Mouse (Mus musculus) hindbrain, embryonic 13.5 days (tissue): ENCODE results near the gene Stx1a. TPM values are rescaled to one million over a fixed set of nuclear protein-coding genes. Genes with fewer than 3 reads are reported as not detected.

ENCODE experiments used
- ATAC-seq: fragments of 200-750 bp; cut with Nextera tagmentation; 2 replicates; pipeline ENCODE4 v1.8.0; 2017; ENCODE audit warnings: moderate TSS enrichment; ENCODE audit not compliant: low FRiP score
- H3K27ac ChIP-seq: fragments of 300-500 bp; sonication (generic); 2 replicates; pipeline ENCODE4 v1.5.1; 2015; ENCODE audit warnings: inconsistent platforms, mild to moderate bottlenecking, moderate library complexity
- H3K27me3 ChIP-seq: fragments of 300-500 bp; sonication (generic); 2 replicates; pipeline ENCODE4 v1.6.1; 2015; ENCODE audit warnings: mild to moderate bottlenecking, inconsistent platforms
- H3K36me3 ChIP-seq: fragments of 300-500 bp; sonication (generic); 2 replicates; pipeline ENCODE4 v1.6.1; 2015; ENCODE audit warnings: mild to moderate bottlenecking, inconsistent platforms
- H3K4me1 ChIP-seq: fragments of 300-500 bp; sonication (generic); replicated peaks from 2 replicates; pipeline ENCODE4 v1.6.1; 2015; ENCODE audit warnings: inconsistent platforms
- H3K4me2 ChIP-seq: fragments of 300-500 bp; sonication (generic); 2 replicates; pipeline ENCODE4 v1.6.1; 2015; ENCODE audit warnings: inconsistent platforms, mild to moderate bottlenecking, moderate library complexity
- H3K4me3 ChIP-seq: fragments of 300-500 bp; sonication (generic); 2 replicates; pipeline ENCODE4 v1.5.1; 2015; ENCODE audit warnings: mild to moderate bottlenecking, inconsistent platforms
- H3K9ac ChIP-seq: fragments of 300-500 bp; sonication (generic); 2 replicates; pipeline ENCODE4 v1.6.1; 2015; ENCODE audit warnings: mild to moderate bottlenecking, inconsistent platforms
- H3K9me3 ChIP-seq: fragments of 300-500 bp; sonication (generic); 2 replicates; pipeline ENCODE4 v1.6.1; 2016; ENCODE audit warnings: inconsistent platforms
- WGBS: fragments of 180-500 bp; shearing (Covaris S2); methylation state at CpG from one replicate; pipeline ENCODE4 v1.1.7; 2015; 5-methylcytosine and 5-hydroxymethylcytosine counted together
- polyA plus RNA-seq: library from polyadenylated mRNA; unstranded; fragments of >200 nt; fragmentation: Nextera tagmentation; extraction: Ambion mirVana; gene quantifications from 2 replicates; pipeline ENCODE4 v1.2.1, GENCODE M21; 2015

Stx1a gene
- polyA plus RNA-seq, 1 experiment from 2014 or later = 78.9 TPM

DNA sequence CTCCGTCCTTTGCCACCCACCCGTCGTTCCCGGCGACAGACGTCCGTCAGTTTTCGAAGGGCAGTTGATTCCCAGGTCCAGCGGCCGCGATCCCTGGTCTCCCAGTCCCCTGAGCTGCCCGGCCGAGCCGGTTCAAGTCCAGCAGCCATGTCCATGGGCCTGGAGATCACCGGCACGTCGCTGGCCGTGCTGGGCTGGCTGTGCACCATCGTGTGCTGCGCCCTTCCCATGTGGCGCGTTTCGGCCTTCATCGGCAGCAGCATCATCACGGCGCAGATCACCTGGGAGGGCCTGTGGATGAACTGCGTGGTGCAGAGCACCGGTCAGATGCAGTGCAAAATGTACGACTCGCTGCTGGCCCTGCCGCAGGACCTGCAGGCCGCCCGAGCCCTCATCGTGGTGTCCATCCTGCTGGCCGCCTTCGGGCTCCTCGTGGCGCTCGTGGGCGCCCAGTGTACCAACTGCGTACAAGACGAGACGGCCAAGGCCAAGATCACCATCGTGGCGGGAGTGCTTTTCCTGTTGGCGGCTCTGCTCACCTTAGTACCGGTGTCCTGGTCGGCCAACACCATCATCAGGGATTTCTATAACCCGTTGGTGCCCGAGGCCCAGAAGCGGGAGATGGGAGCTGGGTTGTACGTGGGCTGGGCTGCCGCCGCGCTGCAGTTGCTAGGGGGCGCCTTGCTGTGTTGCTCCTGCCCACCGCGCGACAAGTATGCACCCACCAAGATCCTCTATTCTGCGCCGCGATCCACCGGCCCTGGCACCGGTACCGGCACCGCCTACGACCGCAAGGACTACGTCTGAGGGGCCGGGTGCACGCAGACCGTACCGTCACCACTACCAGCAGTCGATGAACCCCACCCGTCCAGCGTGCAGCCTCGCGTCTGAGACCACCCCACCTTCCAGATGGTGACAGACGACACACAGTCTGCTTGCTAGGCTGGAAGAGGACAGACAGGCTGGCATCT is 36.7 kb upstream of the Stx1a start:
- Histone ChIP-seq H3K9ac (no peak overlapping the region), H3K4me3 (peak overlapping the region; percentile 28), H3K4me1 (peaks cover 25% of the 10 kb centered on the region), H3K36me3 (no peaks in the 10 kb centered on the region), H3K4me2 (peak overlapping the region; percentile 48), H3K9me3 (no peaks in the 10 kb centered on the region), H3K27ac (no peak overlapping the region), H3K27me3 (peaks cover 65% of the 10 kb centered on the region)
- 0 out of 2 replicates have a peak, but pooled peaks have one; percentile 10 for ATAC-seq
- WGBS = 3% methylated on average over 79 of the region's 79 CpGs

GRCm38 (mm10) chr5:134989166-134989565 is 34.1 kb upstream of the Stx1a start:
- H3K9ac ChIP-seq = no peak overlapping the region
- H3K4me1 ChIP-seq = peaks cover 19% of the 10 kb centered on the region
- ATAC-seq = no peak
- H3K27me3 ChIP-seq = peaks cover 65% of the 10 kb centered on the region
- H3K4me2 ChIP-seq = no peak overlapping the region
- no peaks in the 10 kb centered on the region for H3K9me3 ChIP-seq
- 74% methylated on average over 11 of the region's 11 CpGs for WGBS
- H3K4me3 ChIP-seq = no peak overlapping the region
- no peaks in the 10 kb centered on the region for H3K36me3 ChIP-seq
- H3K27ac ChIP-seq = no peak overlapping the region

GRCm38 (mm10) chr5:134989741-134990140 is 33.5 kb upstream of the Stx1a start:
- H3K9ac ChIP-seq = no peak overlapping the region
- no peak overlapping the region for H3K27ac ChIP-seq
- WGBS = 75% methylated on average over 6 of the region's 6 CpGs
- H3K9me3 ChIP-seq = no peaks in the 10 kb centered on the region
- no peak for ATAC-seq
- H3K36me3 ChIP-seq = no peaks in the 10 kb centered on the region
- H3K4me1 ChIP-seq = peaks cover 19% of the 10 kb centered on the region
- H3K4me2 ChIP-seq = no peak overlapping the region
- H3K27me3 ChIP-seq = peaks cover 60% of the 10 kb centered on the region
- no peak overlapping the region for H3K4me3 ChIP-seq

DNA sequence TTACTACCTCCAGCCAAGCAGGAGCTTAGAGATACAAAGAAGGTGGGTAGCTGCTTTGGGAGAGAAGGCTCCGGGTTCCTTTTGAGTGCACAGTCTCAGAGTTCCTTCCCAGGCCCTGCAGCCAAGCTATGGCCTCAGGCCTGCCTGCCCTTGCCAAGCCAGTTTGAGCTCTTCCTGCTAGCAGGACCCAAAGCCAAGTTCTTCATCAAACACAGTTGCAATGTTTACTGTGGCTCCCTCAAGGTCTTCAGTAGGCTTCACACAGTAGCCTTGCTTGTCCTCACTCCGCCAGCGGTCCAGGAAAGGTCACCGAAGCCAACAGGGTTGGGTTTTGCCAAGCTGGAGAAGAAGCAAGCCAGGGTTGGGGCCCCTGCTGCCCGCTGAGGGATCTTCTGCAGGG is 30.7 kb upstream of the Stx1a start:
- 84% methylated on average over 5 of the region's 5 CpGs for whole genome bisulfite sequencing
- no peaks in the 10 kb centered on the region for H3K4me1 ChIP-seq

GRCm38 (mm10) chr5:134998359-134998758 is 24.9 kb upstream of the Stx1a start:
- Histone ChIP-seq H3K27me3 (no peaks in the 10 kb centered on the region), H3K9ac (no peak overlapping the region), H3K36me3 (no peaks in the 10 kb centered on the region), H3K27ac (no peak overlapping the region), H3K4me1 (peaks cover 9% of the 10 kb centered on the region), H3K4me2 (no peak overlapping the region), H3K4me3 (no peak overlapping the region), H3K9me3 (no peaks in the 10 kb centered on the region)
- ATAC-seq = no peak
- WGBS = 81% methylated on average over 6 of the region's 6 CpGs

More for the DNA sequence above, 30.7 kb upstream of the Stx1a start:
- Histone ChIP-seq H3K27me3 (peaks cover 32% of the 10 kb centered on the region), H3K9ac (no peak overlapping the region), H3K9me3 (no peaks in the 10 kb centered on the region), H3K27ac (no peak overlapping the region), H3K36me3 (no peaks in the 10 kb centered on the region), H3K4me2 (no peak overlapping the region), H3K4me3 (no peak overlapping the region)
- ATAC-seq = no peak

GRCm38 (mm10) chr5:134999797-135000196 is 23.5 kb upstream of the Stx1a start:
- no peaks in the 10 kb centered on the region for H3K36me3 ChIP-seq
- no peak overlapping the region for H3K4me2 ChIP-seq
- H3K9ac ChIP-seq = no peak overlapping the region
- WGBS = 92% methylated on average over 4 of the region's 4 CpGs
- no peak for ATAC-seq
- no peaks in the 10 kb centered on the region for H3K9me3 ChIP-seq
- H3K27me3 ChIP-seq = no peaks in the 10 kb centered on the region
- H3K4me3 ChIP-seq = no peak overlapping the region
- H3K4me1 ChIP-seq = peaks cover 9% of the 10 kb centered on the region
- no peak overlapping the region for H3K27ac ChIP-seq

DNA sequence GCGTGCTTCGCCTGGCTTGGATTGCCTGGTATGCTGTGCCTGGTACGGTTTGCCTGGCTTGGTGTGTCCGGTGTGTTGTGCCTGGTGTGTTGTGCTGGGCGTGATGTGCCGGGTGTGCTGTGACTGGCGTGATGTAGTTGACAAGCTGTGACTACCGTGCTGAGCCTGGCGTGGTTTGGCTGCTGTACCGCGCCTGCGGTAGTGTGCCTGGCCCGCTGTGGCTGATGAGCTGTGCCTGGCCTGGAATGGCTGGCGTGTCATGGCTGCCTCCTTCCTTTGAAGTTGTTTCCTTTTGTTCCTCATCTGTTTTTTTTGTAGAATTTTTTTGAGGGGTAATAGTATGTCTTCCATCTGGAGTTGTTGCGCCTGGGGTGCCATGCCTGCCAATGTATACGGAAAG is 22.5 kb upstream of the Stx1a start:
- no peaks in the 10 kb centered on the region for H3K9me3 ChIP-seq
- H3K27me3 ChIP-seq = no peaks in the 10 kb centered on the region
- no peak overlapping the region for H3K4me2 ChIP-seq
- H3K36me3 ChIP-seq = no peaks in the 10 kb centered on the region
- H3K4me1 ChIP-seq = peaks cover 9% of the 10 kb centered on the region
- H3K27ac ChIP-seq = no peak overlapping the region
- H3K9ac ChIP-seq = peak overlapping the region; percentile 19; the same call in 1 of the 2 replicates
- H3K4me3 ChIP-seq = no peak overlapping the region
- WGBS = 46% methylated on average over 16 of the region's 16 CpGs
- no peak for ATAC-seq

GRCm38 (mm10) chr5:135001309-135001708 is 22.0 kb upstream of the Stx1a start:
- under 1% methylated on average over 14 of the region's 14 CpGs for WGBS
- no peaks in the 10 kb centered on the region for H3K36me3 ChIP-seq
- peaks cover 9% of the 10 kb centered on the region for H3K4me1 ChIP-seq
- peak overlapping the region; percentile 2; the same call in 1 of the 2 replicates for H3K4me3 ChIP-seq
- H3K27ac ChIP-seq = no peak overlapping the region
- peak overlapping the region; percentile 19; the same call in 1 of the 2 replicates for H3K9ac ChIP-seq
- no peaks in the 10 kb centered on the region for H3K27me3 ChIP-seq
- H3K9me3 ChIP-seq = no peaks in the 10 kb centered on the region
- ATAC-seq = peak; percentile 36; the same call in 1 of the 2 replicates
- H3K4me2 ChIP-seq = peak overlapping the region; percentile 40

- no peak for ATAC-seq
- no peaks in the 10 kb centered on the region for H3K36me3 ChIP-seq
- H3K4me3 ChIP-seq = no peak overlapping the region
- WGBS = 62% methylated on average over 5 of the region's 5 CpGs
- no peaks in the 10 kb centered on the region for H3K27me3 ChIP-seq
- peaks cover 9% of the 10 kb centered on the region for H3K4me1 ChIP-seq
- no peak overlapping the region for H3K9ac ChIP-seq
- H3K4me2 ChIP-seq = no peak overlapping the region
- H3K27ac ChIP-seq = no peak overlapping the region
- H3K9me3 ChIP-seq = no peaks in the 10 kb centered on the region
Observed at GRCm38 (mm10) chr5:135002151-135002550, 21.1 kb upstream of the Stx1a start.

GRCm38 (mm10) chr5:135007802-135008571 is 15.3 kb upstream of the Stx1a start:
- no peaks in the 10 kb centered on the region for H3K9me3 ChIP-seq
- H3K4me1 ChIP-seq = peaks cover 34% of the 10 kb centered on the region
- peak overlapping the region; percentile 61 for H3K4me3 ChIP-seq
- 33% methylated on average over 16 of the region's 16 CpGs for WGBS
- H3K36me3 ChIP-seq = no peaks in the 10 kb centered on the region
- H3K4me2 ChIP-seq = peak overlapping the region; percentile 69
- no peak for ATAC-seq
- H3K9ac ChIP-seq = peak overlapping the region; percentile 74
- H3K27me3 ChIP-seq = no peaks in the 10 kb centered on the region
- H3K27ac ChIP-seq = peak overlapping the region; percentile 98

DNA sequence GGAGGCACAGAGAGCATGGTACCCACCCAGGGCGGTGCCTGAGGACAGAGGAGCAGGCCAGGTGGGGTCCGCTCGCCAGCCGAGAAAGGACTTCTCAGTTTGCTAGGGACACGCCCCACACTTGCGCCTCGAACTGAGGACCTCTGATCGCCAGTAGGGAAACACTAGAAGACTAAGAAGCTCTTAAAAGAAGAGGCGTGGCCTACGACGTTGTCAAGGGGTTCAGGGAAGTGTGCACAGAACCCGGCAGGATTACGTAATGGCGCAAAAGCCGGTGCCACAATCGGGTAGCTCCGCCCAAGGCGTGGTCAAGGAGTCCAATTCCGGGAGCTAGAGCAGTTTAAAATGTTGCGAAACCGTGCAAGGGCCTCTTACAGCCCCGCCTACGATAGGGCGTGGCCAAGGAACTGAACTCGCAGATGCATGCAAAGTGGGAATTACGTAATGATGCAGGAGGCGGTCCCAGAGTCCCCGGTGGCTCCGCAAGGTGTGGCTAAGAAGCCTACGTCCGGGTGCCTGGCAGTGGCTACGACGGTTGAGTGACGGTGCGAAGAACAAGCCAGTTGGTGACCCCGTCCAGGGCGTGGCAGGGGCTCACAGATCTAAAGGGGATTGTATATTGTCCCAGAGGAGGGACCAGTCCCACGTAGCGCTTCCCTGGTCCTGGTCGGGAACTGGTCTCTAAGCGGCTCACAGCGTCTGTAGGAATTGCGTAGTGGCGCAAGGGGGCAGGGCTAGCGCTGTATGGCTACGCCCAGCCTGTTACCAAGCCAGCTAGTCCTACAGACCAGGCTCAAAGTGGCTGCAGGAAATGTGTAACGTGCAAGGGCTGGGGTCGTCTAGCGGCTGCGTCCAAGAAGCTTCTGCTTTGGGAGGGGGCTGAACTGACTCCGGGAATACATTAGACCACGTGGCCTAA is 14.4 kb upstream of the Stx1a start, which contains the start of gene Abhd11:
Abhd11 (plus strand) TSS at position 482 of the 919 bp plus-strand sequence.
- under 1% methylated on average over 52 of the region's 52 CpGs for WGBS
- Histone ChIP-seq H3K27ac (peak within 1 kb of the TSS; percentile 98), H3K9ac (peak within 1 kb of the TSS; percentile 78), H3K36me3 (no peaks in the 10 kb centered on the region), H3K4me2 (peak within 1 kb of the TSS; percentile 69), H3K4me3 (peak within 1 kb of the TSS; percentile 61), H3K27me3 (no peaks in the 10 kb centered on the region), H3K9me3 (no peaks in the 10 kb centered on the region), H3K4me1 (peaks cover 35% of the 10 kb centered on the region)
- ATAC-seq = peak; percentile 91
